Mouse (Mus musculus) spleen, adult 2 months (tissue): Measurements from ENCODE around the gene Palm3. TPM values are rescaled to one million over a fixed set of nuclear protein-coding genes. Genes with fewer than 3 reads are reported as not detected.
A peak's percentile ranks its signal among the peaks of the same experiment; 100 is the strongest.

Source experiments
- DNase-seq, 2 experiments: peaks; one replicate each; pipeline versions ENCODE4 v3.0.0 to v3.0.0-alpha.2; 2012 to 2021; ENCODE audit warnings: low spot score in 2 of 2, low read depth in 1 of 2
- H3K27ac ChIP-seq: fragments of 200-500 bp; 2 replicates; pipeline ENCODE4 v1.5.1; 2012; ENCODE audit warnings: low read length, inconsistent platforms; ENCODE audit not compliant: insufficient read depth
- H3K27me3 ChIP-seq: fragments of 200-500 bp; 2 replicates; pipeline ENCODE4 v1.6.1; 2012; ENCODE audit warnings: mild to moderate bottlenecking, moderate library complexity, low read length, inconsistent platforms; ENCODE audit not compliant: control insufficient read depth, insufficient read depth
- H3K36me3 ChIP-seq: fragments of 200-500 bp; 2 replicates; pipeline ENCODE4 v1.6.1; 2012; ENCODE audit warnings: mild to moderate bottlenecking, low read length, inconsistent platforms; ENCODE audit not compliant: control insufficient read depth, insufficient read depth
- H3K4me1 ChIP-seq: fragments of 200-500 bp; 2 replicates; pipeline ENCODE4 v1.6.1; 2011; ENCODE audit warnings: inconsistent platforms; ENCODE audit not compliant: control insufficient read depth, insufficient read depth, insufficient read length
- H3K4me3 ChIP-seq: fragments of 200-500 bp; 2 replicates; pipeline ENCODE4 v1.5.1; 2011; ENCODE audit warnings: mild to moderate bottlenecking, inconsistent platforms; ENCODE audit not compliant: insufficient read depth, insufficient read length; ENCODE audit errors: extremely low read depth
- CTCF ChIP-seq: fragments of 200-500 bp; IDR thresholded peaks from 2 replicates; pipeline ENCODE4 v1.5.1; 2011; ENCODE audit warnings: mild to moderate bottlenecking, inconsistent platforms; ENCODE audit not compliant: insufficient read depth, insufficient read length, insufficient replicate concordance; ENCODE audit errors: extremely low read depth
- POLR2A ChIP-seq: fragments of 200-500 bp; IDR thresholded peaks from 2 replicates; pipeline ENCODE4 v1.6.1; 2011; ENCODE audit warnings: low read depth, low read length, inconsistent platforms
- WGBS: fragments of 180-500 bp; shearing (Covaris S2); methylation state at CpG from one replicate; pipeline ENCODE4 v1.1.7; 2018; 5-methylcytosine and 5-hydroxymethylcytosine counted together
- polyA plus RNA-seq: library from polyadenylated mRNA; depleted of rRNA; stranded (reverse); fragments of >200 nt; gene quantifications from 2 replicates; pipeline ENCODE4 v1.2.3, GENCODE M21; 2012

Palm3 gene
- polyA plus RNA-seq, 1 experiment, result 0.23 TPM

DNA sequence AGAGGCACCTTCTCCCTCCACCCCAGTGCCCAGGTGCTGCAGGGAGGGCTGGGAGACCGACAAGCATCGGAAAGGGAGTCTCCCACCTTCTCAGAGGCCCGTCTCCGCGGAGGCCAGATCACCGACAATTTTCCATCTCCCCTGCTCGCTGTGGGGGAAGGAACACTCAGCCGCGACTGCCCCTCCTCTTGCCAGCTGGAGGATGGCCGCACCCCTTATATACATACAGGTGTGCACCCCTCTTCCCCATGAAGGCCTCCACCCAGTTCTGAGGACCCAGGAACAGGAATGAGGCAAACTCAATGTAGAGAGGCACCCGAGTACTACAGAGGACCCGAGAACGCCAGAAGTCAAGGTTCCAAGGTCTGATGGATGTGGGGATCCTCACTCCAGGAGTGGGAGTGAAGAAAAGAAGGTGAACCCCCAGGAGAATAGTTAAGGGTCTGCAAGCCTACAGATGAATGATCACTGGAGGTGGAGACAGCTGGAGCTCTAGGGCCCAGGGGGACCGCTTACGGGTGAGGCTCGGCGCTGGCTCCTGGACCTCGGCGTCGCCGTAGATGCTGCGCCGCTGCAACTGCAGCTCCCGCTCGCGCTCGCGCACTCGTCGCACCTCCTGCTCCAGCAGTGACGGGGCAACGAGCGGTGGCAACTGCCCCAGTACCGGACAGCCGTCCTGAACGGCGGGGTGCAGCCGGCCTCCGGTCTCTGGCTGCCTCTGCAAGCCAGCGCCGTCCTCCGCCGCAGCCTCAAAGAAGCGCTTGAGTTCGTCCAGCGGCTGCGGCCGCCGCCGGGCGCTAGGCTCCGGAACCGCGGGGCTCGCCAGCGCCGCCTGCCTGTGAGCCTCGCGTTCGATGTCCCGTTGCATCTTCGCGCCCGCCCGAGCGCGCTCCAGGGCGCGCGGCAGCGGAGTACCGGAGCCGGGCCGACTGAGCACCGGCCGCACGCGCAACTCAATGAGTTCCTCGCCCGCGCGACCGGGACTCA lies 10.4 kb upstream of the Palm3 start:
- no peaks in the 10 kb centered on the region for H3K36me3 ChIP-seq
- peak in 1 of 2 experiments; percentile 71 for DNase-seq
- H3K27me3 ChIP-seq, result peaks cover 21% of the 10 kb centered on the region
- no peak for TF ChIP-seq POLR2A
- peak; percentile 60 for TF ChIP-seq CTCF
- H3K4me1 ChIP-seq, result peaks cover 17% of the 10 kb centered on the region
- H3K27ac ChIP-seq, result no peak overlapping the region
- 3% methylated on average over 83 of the region's 83 CpGs for WGBS
- H3K4me3 ChIP-seq, result peak overlapping the region; percentile 55; the same call in 1 of the 2 replicates

- Histone ChIP-seq H3K4me3 (peak within 1 kb of the TSS; percentile 55), H3K4me1 (peaks cover 17% of the 10 kb centered on the region), H3K27me3 (peaks cover 21% of the 10 kb centered on the region), H3K27ac (no peak within 1 kb of the TSS), H3K36me3 (no peaks in the 10 kb centered on the region)
- 2% methylated on average over 44 of the region's 45 CpGs for whole genome bisulfite sequencing
- no peak for DNase-seq
- TF ChIP-seq CTCF, result no peak
- no peak for TF ChIP-seq POLR2A
Measured at GRCm38 (mm10) chr8:84011705-84012498, 9.4 kb upstream of the Palm3 start, which contains the start of gene 2210011C24Rik. Gene 2210011C24Rik, minus strand, starts transcription at chr8:84012171.

DNA sequence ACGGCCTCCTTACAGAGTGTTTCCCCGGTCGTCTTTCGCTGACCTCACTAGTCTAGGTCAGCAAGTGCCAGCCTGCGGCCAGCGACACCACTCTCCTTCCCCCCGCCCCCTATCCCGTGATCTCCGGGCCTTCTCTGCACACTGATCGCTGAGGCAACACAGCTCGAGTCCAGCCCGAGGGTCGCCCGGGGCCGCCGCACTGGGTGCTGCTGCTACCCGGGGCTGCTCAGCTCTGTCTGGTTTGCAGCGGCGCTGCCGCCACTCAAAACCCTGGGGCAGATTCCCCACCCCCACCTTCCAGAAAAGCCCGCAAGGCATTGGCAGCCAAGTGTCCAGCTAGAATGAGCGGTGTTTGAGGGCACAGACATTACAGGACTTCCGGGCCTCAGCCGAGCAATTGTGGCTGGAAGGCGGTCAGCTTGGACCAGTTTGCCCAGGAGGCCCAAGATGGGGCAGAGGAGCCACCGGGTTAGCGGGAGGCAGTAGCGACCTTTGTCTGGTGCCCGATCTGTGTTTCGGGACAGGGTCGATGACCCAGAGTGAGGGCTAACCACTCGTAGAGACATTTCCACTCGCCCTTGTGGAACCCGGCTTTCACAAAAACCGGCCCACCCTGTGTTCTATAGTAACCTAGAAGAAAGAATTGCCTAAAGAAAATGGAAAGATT lies 8.6 kb upstream of the Palm3 start:
- H3K27ac ChIP-seq, result no peak overlapping the region
- H3K36me3 ChIP-seq, result no peaks in the 10 kb centered on the region
- TF ChIP-seq CTCF (no peak), POLR2A (no peak)
- peaks cover 21% of the 10 kb centered on the region for H3K27me3 ChIP-seq
- peaks cover 17% of the 10 kb centered on the region for H3K4me1 ChIP-seq
- H3K4me3 ChIP-seq, result no peak overlapping the region
- 25% methylated on average over 35 of the region's 35 CpGs for WGBS
- DNase-seq, result no peak

DNA sequence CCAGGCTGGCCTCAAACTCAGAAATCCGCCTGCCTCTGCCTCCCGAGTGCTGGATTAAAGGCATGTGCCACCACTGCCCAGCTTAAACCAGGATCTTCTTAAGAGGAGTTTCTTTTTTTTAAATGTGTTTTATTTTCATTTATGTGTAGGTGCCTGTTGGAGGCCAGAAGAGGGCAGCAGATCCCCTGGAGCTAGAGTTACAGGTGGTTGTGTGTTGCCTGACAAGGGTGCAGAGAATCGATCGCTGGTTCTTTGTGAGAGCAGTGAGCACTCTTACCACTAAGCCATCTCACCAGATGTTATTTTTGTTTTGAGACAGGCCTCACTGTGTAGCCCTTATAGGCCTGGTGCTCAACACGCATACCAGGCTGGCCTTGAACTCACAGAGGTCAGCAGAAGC lies 5.4 kb upstream of the Palm3 start:
- DNase-seq, result no peak
- TF ChIP-seq POLR2A, result no peak
- no peak for TF ChIP-seq CTCF
- Histone ChIP-seq H3K4me3 (no peak overlapping the region), H3K4me1 (peaks cover 15% of the 10 kb centered on the region), H3K36me3 (no peaks in the 10 kb centered on the region), H3K27ac (no peak overlapping the region), H3K27me3 (peaks cover 18% of the 10 kb centered on the region)
- 94% methylated on average over 5 of the region's 5 CpGs for WGBS

GRCm38 (mm10) chr8:84019738-84020137 lies 1.5 kb upstream of the Palm3 start:
- WGBS, result 60% methylated on average over 9 of the region's 9 CpGs

GRCm38 (mm10) chr8:84021569-84021968 lies 298 bp downstream of the Palm3 start:
- TF ChIP-seq CTCF, result no peak
- TF ChIP-seq POLR2A, result no peak
- Histone ChIP-seq H3K36me3 (no peaks in the 10 kb centered on the region), H3K27me3 (peaks cover 10% of the 10 kb centered on the region), H3K27ac (no peak overlapping the region), H3K4me1 (peaks cover 5% of the 10 kb centered on the region; the same call in 1 of the 2 replicates), H3K4me3 (no peak overlapping the region)
- WGBS, result 75% methylated on average over 12 of the region's 12 CpGs
- DNase-seq, result no peak

More at GRCm38 (mm10) chr8:84019738-84020137, 1.5 kb upstream of the Palm3 start:
- H3K4me3 ChIP-seq, result no peak overlapping the region
- DNase-seq, result no peak
- H3K36me3 ChIP-seq, result no peaks in the 10 kb centered on the region
- no peaks in the 10 kb centered on the region; the same call in 1 of the 2 replicates for H3K27me3 ChIP-seq
- no peak overlapping the region for H3K27ac ChIP-seq
- H3K4me1 ChIP-seq, result no peaks in the 10 kb centered on the region
- TF ChIP-seq POLR2A (no peak), CTCF (no peak)
